Mouse (Mus musculus) heart, postnatal 14 days (tissue): ENCODE measurements around the gene Mapk11. TPM values are rescaled to one million over a fixed set of nuclear protein-coding genes. Genes with fewer than 3 reads are reported as not detected.

ENCODE experiments used
- DNase-seq, 2 experiments: peaks; one replicate each; pipeline ENCODE4 v3.0.0; 2021 to 2022
- intact Hi-C: fragments of 180-260 bp; cut with DNase I; formaldehyde crosslinking; loops from one replicate; pipeline ENCODE4 v1.15.1; 2025
- microRNA-seq, 2 experiments: library from miRNA; unstranded; fragments of <30 nt; microRNA quantifications; one replicate each; pipeline ENCODE4 v1.2.0; 2021 to 2022
- total RNA-seq, 2 experiments: library from RNA; stranded (reverse); gene quantifications; 2 replicates each; pipeline ENCODE4 v1.2.3; 2021

Gene Mapk11
- total RNA-seq, 2 experiments from 2014 or later: 2.3 to 3.7 TPM

GRCm38 (mm10) chr15:89122649-89123366, 26.6 kb downstream of the Mapk11 start, which contains the start of gene Tubgcp6:
TSS of gene Tubgcp6 (minus strand) at chr15:89123112.
- intact Hi-C loops: loop anchor here (10.0 kb wide), 1 partner anchor 232 kb away; the partner anchor contains the start of genes Lmf2 and Ncaph2
- DNase-seq: peak; percentile 94 to 97

- intact Hi-C loops: no loop called here
- DNase-seq: no peak
Measured at GRCm38 (mm10) chr15:89118007-89118406, 31.4 kb downstream of the Mapk11 start.

- DNase-seq: peak; percentile 42 to 55
- intact Hi-C loops: loop anchor here (2.0 kb wide), 1 partner anchor 175 kb away; no protein-coding TSS in a partner anchor
Measured at GRCm38 (mm10) chr15:89110147-89110546, 39.3 kb downstream of the Mapk11 start.

DNA sequence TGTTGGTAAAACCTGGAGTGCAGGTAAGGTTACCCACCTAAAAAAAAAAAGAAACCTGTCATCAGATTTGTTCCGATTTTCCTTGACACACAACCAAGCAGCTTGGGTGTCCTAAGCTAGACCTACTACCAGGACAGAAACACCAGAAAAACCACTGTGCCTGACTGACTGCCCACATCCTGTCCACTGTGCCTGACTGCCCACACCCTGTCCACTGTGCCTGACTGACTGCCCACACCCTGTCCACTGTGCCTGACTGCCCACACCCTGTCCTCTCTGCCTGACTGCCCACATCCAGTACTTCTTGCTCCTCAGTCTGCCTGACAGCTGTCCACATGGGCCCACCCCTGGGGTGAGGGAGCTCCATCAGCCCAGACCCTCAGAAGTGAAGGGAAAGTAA, 42.5 kb downstream of the Mapk11 start:
- DNase-seq: no peak
- intact Hi-C loops: no loop called here

DNA sequence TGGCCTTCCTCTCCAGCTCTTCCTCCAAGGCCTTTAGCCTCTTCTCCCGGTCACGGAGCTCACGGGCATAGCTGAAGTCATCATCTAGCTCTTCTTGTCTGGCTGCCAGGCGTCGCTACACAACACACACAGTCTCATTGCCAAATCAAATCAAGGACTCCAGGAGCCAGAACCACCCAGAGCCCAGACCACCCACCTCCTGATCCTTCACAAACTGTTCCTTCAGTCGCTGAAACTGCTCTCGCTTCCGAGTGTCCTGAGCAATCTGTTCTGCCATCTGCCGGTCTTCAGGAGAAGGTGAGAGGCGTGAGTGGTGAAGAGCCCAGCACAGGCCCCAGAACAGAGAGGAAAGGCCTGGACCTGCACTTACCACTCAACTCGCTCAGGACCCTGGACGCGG, 43.4 kb downstream of the Mapk11 start:
- intact Hi-C loops: no loop called here
- DNase-seq: no peak

- DNase-seq: no peak
- intact Hi-C loops: no loop called here
Measured at GRCm38 (mm10) chr15:89104425-89104824, 45.0 kb downstream of the Mapk11 start.

GRCm38 (mm10) chr15:89103921-89104320, 45.5 kb downstream of the Mapk11 start:
- intact Hi-C loops: no loop called here
- DNase-seq: no peak

DNA sequence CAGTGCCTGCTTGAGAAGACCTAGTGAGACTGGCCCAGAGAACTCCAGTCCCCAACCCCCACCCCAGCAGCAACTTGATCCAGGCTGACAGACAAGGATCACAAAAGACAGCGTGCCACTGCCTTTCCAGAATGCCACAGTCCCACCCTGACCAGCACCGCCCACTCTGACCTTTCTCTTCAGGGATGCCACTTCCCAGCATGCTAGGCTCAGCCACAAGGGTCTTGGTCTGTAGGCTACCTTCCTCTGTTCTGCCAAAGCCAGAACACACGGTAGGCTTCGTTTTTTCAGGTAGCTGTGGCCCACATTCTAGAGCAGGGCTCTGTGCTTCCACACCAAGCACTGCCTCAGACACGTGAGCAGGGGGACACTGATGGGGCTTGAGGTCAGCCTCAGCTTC, 46.8 kb downstream of the Mapk11 start:
- intact Hi-C loops: no loop called here
- DNase-seq: no peak

DNA sequence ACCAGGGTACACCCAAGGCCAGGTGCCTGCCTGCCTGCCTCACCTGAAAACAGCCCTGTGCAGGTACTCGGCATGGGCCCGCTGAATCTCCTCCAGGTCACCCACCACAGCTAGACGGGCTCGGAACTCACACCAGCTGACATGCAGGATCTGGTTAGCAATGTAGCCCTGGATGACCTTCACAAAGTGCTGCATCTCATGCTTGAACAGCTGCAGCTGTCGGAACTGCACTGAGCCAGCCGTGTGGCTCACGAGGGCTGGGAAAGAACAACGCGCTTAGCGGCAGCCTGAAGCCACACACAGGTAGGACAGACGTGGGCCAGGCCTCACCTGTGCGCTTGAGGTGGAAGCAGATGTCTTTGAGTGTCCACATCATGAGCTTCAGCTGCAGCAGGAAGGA, 48.6 kb downstream of the Mapk11 start:
- no peak for DNase-seq
- intact Hi-C loops: no loop called here

- no peak for DNase-seq
- intact Hi-C loops: no loop called here
Measured at GRCm38 (mm10) chr15:89098616-89099015, 50.8 kb downstream of the Mapk11 start.

- intact Hi-C loops: no loop called here
- no peak for DNase-seq
Measured at GRCm38 (mm10) chr15:89097450-89097849, 52.0 kb downstream of the Mapk11 start.

Small RNAs within 50 kb of the gene (microRNA-seq; reads per million reads assigned to microRNA genes)
- gene Mir6958 (1.1 to 5.0 reads per million in 2 experiments), gene Mir7118 (0.27 to 1.2 reads per million in 2 experiments)

Other genes with a start within 250 kb of the Mapk11 start
- not detected for gene Ttll8, start 195.2 kb downstream of the Mapk11 start, total RNA-seq
- not detected for gene Mlc1, start 170.6 kb downstream of the Mapk11 start, total RNA-seq
- 10 to 100 TPM; 72.2 to 81.8 TPM for gene Mov10l1, start 166.7 kb downstream of the Mapk11 start, total RNA-seq
- gene Panx2, start 89.9 kb downstream of the Mapk11 start, total RNA-seq: 1 to 10 TPM in 1 of 2 experiments, under 1 TPM in 1; 0.76 to 1.9 TPM
- gene Trabd, start 74.5 kb downstream of the Mapk11 start, total RNA-seq: 10 to 100 TPM; 36.7 to 43.7 TPM
- gene Selenoo, start 60.5 kb downstream of the Mapk11 start, total RNA-seq: 10 to 100 TPM; 13.6 to 13.8 TPM
- gene Tubgcp6, start 26.5 kb downstream of the Mapk11 start, total RNA-seq: 10 to 100 TPM; 12.0 to 12.7 TPM
- gene Hdac10, start 20.9 kb downstream of the Mapk11 start, total RNA-seq: 1 to 10 TPM; 7.2 to 8.4 TPM
- gene Mapk12, start 8.9 kb downstream of the Mapk11 start, total RNA-seq: 10 to 100 TPM; 16.8 to 18.7 TPM
- gene Plxnb2, start 31.2 kb upstream of the Mapk11 start, total RNA-seq: 100 to 1,000 TPM in 1 of 2 experiments, 10 to 100 TPM in 1; 98.2 to 101 TPM
- 10 to 100 TPM in 1 of 2 experiments, 1 to 10 TPM in 1; 9.7 to 10.1 TPM for gene Dennd6b, start 46.9 kb upstream of the Mapk11 start, total RNA-seq
- 10 to 100 TPM; 57.8 to 61.2 TPM for gene Ppp6r2, start 61.9 kb upstream of the Mapk11 start, total RNA-seq
- gene Sbf1, start 165.7 kb upstream of the Mapk11 start, total RNA-seq: 10 to 100 TPM; 70.7 to 74.7 TPM
- not detected for gene Adm2, start 173.1 kb upstream of the Mapk11 start, total RNA-seq
- gene Miox, start 184.8 kb upstream of the Mapk11 start, total RNA-seq: not detected
- gene Lmf2, start 206.0 kb upstream of the Mapk11 start, total RNA-seq: 10 to 100 TPM; 33.1 to 38.3 TPM
- gene Ncaph2, start 206.1 kb upstream of the Mapk11 start, total RNA-seq: 10 to 100 TPM; 56.0 to 64.7 TPM
- 10 to 100 TPM; 19.7 to 21.4 TPM for gene Sco2, start 224.2 kb upstream of the Mapk11 start, total RNA-seq
- gene Tymp, start 227.4 kb upstream of the Mapk11 start, total RNA-seq: under 1 TPM; 0.20 to 0.74 TPM
- gene Odf3b, start 229.7 kb upstream of the Mapk11 start, total RNA-seq: 1 to 10 TPM in 1 of 2 experiments, under 1 TPM in 1; 0.76 to 1.6 TPM
- not detected for gene Klhdc7b, start 235.3 kb upstream of the Mapk11 start, total RNA-seq